Mouse (Mus musculus) CD4-positive, CD25-positive, alpha-beta regulatory T cell, adult 4 months (primary cell): ENCODE data around the gene Bcar3. TPM values are rescaled to one million over a fixed set of nuclear protein-coding genes. Genes with fewer than 3 reads are reported as not detected.

Source experiments
- ATAC-seq: one replicate; pipeline ENCODE4 v1.8.0; 2017
- polyA plus RNA-seq, 2 experiments: library from polyadenylated mRNA; unstranded; fragments of 100-300 nt; shearing (Covaris generic); gene quantifications; one replicate each; pipeline ENCODE4 v1.2.1; 2017

Bcar3 gene
- polyA plus RNA-seq, 2 experiments from 2014 or later, result 1.4 TPM; not detected in 1

DNA sequence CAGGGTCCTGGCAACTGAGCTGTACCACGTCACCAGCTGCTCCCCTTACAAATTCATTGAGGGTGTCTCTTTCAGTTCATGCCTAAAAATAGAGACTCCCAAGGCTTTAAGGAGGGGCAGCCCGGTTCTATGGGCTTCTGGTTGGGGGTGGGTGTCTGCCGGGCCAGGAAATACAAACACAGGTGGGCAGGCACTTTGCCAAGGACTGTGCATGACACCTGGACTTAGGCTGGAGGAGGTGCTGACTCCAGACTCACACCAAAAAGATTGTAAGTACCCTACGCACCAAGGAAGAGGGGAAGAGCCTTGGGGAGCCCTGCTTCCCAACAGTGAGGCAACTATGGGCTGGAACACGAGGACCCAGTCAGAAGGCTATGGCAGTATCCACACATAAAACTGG lies 44.1 kb downstream of the Bcar3 start:
- no peak for ATAC-seq

DNA sequence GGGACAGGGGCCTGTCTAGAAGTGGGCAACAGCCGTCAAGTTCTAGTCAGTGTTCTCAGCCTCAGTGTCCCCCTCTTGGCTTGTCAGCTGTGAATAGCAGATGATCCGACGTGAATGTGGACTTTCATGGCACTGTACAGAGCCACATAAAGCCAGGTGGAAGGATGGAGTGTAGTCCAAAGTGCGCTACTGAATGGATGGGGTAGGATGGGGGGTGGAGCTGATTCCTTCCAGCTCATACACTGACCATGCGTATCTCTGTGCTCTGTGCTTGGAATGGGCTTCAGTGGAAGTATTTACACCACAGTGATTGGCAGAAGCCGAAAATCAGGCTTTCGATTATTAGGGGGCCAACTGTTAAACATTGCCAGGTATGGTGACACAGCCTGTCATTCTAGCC lies 45.0 kb downstream of the Bcar3 start:
- no peak for ATAC-seq

DNA sequence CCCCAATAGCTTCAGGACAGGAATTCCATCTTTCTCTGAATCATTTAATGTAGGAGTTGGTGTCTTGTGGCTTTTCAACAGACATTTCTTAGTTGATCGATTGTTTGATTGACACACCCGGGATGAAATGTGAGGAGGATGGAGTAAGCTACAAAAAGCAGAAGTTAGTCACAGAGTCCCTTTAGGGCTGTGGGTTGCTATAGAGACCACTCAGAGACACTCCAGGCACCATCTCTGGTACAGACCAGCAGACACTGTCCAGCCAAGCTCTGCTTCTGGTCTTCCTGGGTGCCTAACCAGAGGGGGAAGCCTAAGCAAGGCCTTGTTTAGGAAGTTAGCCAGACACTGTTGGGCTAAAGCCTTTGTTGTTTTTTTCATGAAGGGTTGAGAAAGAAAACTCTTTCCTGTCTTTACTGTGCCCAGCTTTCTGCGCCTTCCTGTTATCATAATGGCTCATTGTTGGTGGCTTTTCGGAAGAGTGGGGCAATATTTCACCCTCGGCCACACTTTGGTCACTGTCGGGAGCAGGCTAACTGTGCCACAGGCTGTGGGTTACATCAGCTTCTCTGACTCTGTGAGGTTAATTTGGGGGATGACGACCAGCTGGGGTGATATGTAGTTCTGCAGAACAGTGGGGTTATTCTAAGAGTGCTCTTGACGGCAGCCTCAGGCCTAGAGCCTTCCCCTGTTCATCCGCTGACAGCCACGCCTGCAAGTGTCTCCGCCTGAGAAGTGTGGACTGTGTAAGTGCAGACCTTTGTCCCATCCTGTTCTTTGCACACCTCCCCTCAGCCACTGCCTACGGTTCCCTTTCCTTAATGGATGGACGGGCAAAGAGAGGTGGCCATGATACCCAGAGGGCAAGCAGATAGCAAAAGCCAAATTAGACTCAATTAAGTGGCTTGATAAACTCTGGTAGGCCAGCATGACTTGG lies 46.5 kb downstream of the Bcar3 start:
- no peak for ATAC-seq

DNA sequence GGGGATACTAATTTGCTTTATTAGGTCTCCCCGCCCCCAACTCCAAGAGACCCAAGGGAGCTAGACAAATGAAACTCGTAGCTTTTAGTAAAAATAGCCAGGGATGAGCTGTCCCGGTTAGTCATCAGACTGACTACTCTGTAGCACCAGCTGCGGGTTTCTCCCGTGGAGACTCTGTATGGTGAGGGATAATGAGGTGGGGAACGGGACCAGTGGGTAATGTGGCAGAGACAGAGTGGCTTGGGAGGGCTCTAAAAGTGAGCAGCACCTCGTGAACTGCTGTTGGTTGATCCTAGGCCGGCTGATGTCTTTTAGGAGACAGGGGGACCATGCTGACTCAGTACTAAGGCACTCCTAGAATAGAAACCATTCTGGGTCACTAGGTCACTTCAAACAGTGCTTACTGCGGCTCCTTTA lies 49.5 kb downstream of the Bcar3 start:
- ATAC-seq, result no peak

GRCm38 (mm10) chr3:122344350-122344749 lies 50.4 kb downstream of the Bcar3 start:
- no peak for ATAC-seq

DNA sequence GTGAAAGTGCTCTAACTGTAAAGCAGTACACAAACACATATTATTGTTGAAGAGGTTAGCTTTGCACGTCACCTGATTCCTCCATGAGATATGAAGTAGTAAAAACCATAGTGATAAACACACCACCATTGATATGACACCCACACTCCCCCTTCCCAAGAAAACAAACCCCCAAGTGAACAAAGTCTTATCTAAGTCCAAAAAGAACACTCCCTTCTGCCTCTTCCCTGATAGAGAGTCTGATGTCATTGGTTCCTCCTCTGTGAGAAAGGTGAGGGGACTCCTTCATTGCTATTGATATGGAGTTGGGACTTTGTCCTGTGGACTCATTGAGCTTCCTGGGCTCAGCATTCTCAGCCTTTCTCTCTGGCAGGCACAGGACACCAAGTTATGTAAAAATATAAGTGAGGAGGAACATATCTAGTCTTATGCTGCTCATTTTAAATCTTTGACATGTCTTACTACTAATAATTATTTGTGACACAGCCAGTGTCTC lies 52.1 kb downstream of the Bcar3 start:
- no peak for ATAC-seq

DNA sequence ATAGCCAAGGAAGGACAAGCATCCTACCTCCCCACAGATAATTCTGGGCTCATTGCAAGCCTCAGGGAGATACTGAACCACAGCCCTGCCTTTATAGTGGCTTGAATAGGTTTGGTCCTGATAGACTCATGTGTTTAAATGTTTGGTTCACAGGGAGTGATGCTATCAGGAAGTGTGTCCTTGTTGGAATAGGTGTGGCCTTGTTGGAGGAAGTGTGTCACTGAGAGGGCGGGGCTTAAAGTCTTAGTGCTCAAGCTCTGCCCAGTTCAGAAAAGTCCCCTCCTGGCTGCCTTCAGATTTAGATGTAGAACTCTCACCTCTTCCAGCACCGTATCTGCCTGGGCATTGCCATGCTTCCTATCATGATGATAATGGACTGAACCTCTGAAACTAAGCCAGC lies 52.7 kb downstream of the Bcar3 start:
- no peak for ATAC-seq

- no peak for ATAC-seq
Observed at GRCm38 (mm10) chr3:122348677-122349076, 54.7 kb downstream of the Bcar3 start.

- no peak for ATAC-seq
Observed at GRCm38 (mm10) chr3:122352801-122353200, 58.9 kb downstream of the Bcar3 start.

GRCm38 (mm10) chr3:122359426-122359825 lies 65.5 kb downstream of the Bcar3 start:
- ATAC-seq, result no peak

- no peak for ATAC-seq
Observed at GRCm38 (mm10) chr3:122359954-122360353, 66.0 kb downstream of the Bcar3 start.

DNA sequence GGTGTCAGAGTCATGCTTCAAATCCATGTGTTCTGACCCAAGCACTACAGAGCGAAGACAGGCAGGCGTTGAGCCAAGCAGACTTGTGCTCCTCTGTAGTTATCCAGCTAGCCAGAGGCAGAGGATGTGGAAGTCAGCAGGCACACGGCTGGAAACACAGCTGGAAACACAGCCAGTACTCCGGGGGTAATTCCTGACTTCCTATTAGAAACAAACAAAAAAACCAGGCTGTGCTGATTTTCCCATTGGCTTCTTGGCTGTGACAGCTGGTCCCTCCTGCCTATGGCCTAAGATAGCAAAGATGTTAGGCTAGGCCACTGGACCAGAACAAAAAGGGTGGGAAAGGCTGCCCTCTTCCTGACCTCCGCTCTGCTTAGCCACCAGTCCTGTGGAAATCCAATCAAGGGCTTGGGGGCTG lies 66.8 kb downstream of the Bcar3 start:
- no peak for ATAC-seq

DNA sequence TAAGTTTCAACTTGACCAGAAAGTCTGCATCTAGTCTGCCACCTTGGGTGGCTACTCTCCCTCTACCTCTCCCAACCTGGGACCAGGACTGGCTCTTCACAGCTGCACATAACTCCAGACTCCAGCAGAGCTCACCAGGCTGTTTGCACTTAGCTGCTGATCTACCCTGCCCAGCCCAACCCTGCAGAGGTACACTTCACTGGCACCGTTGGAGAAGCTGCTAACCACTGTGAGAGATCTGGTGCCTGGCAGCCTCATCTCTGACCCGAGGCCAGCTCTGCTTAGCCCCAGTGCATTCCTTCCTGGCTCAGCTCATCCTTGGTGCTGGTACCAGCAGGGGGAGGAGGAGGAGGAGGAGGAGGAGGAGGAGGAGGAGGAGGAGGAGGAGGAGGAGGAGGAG lies 68.8 kb downstream of the Bcar3 start:
- ATAC-seq, result no peak

DNA sequence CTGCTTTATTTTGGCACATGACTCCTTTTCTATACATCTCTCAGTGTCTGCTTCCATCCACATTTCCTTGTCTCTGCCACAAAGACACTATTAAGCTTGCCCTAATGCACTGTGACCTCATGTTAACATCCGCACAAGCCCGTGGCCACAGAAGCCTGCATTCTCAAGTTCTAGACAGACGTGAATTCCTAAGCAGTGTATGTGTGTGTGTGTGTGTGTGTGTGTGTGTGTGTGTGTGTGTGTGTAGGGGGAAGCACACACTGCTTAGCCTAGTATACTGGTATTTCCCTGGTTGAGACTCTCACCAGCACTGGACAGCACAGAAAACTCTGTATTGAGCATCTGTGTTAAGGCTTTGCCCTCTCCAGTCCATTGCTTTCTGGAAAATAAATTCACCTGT lies 70.6 kb downstream of the Bcar3 start:
- no peak for ATAC-seq

- ATAC-seq, result no peak
Observed at GRCm38 (mm10) chr3:122365326-122365725, 71.4 kb downstream of the Bcar3 start.

GRCm38 (mm10) chr3:122371646-122372341 lies 77.9 kb downstream of the Bcar3 start:
- ATAC-seq, result no peak

- no peak for ATAC-seq
Observed at GRCm38 (mm10) chr3:122372617-122373016, 78.7 kb downstream of the Bcar3 start.

- ATAC-seq, result no peak
Observed at GRCm38 (mm10) chr3:122376011-122376410, 82.1 kb downstream of the Bcar3 start.

GRCm38 (mm10) chr3:122376412-122376831 lies 82.5 kb downstream of the Bcar3 start:
- no peak for ATAC-seq

DNA sequence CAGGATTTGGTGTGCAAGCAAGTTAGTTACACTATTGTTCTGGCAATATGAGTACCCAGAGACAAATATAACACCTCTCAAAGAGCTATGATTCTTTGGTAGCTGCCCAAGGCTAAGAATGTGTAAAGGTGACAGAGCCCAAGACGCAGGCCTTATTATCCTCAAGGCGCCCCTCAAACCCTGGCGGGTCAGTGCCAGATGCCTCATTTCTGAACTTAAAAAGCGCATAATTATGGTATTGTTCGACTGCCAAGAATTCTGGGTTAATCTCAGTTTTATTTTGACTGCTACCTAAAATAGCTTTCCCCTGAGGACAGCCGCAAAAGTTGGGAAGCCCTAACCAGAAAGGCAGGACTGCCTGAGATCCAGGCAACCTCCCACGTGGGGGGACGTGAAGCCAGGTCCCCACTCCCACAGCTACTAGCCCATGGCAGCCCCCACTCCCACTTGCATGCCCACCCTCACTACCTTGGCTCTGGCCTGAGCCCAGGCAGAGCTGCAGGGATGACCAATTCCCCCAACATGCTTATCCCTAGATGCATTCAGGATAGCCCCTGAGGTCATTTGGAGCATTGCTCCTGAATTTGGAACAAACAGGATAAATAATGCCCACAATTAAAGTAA lies 83.0 kb downstream of the Bcar3 start:
- ATAC-seq, result no peak

DNA sequence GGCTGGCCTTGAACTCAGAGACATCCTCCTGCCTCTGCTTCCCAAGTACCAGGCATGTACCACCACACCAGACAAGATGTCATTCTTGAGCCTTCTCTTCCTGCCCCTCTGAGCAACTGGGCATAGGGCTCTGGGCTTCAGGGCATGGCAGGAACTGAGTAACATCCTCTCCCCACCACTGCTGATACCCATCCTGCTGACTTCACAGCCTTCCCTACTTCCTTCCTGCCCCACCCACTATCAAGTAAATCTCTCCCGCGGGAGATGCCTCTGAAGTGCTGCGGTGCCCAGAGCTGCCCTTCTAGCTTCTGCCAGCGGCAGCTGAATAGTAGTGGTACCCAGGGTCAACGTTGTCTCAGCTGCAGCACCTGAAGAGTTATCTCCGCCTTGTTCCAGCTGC lies 84.7 kb downstream of the Bcar3 start:
- ATAC-seq, result no peak

DNA sequence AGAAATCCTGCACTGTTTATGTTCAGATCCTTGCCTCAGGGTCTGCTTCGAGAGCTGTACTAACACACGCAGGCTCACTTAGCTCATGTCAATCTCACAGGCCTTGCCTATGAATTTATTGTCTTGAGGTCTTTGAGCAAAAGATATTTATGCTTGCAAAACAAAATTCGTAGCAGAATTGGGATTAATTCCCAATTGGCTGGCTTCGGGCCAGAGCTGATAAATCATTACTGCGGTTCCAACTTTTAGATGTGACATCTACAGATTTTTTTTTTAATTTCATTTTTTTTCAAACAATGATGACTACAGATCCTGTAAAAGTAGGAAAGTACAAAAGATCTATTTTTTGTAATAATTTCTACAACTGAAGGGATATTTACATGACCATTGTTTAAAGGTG lies 86.8 kb downstream of the Bcar3 start:
- no peak for ATAC-seq

GRCm38 (mm10) chr3:122381591-122381990 lies 87.7 kb downstream of the Bcar3 start:
- no peak for ATAC-seq
